Mouse (Mus musculus): ENCODE measurements at regions not wholly inside any gene's neighbourhood (a gene's known extent, or its start where the extent isn't known, plus 50 kb on each side); places are given as distances from the start of the nearest gene placed in this dataset.
A peak's percentile ranks its signal among the peaks of the same experiment; 100 is the strongest.

GRCm38 (mm10) chr2:147699524-147700081, 337.9 kb downstream of the Pax1 start:
- Histone ChIP-seq H3K27ac (no peak overlapping the region), H3K4me3 (no peak overlapping the region)
- TF ChIP-seq CTCF (conservative IDR thresholded peaks at IDR 0.05), result no peak
- DNase-seq (ENCODE audit: low spot score in 2 of 2), result no peak

DNA sequence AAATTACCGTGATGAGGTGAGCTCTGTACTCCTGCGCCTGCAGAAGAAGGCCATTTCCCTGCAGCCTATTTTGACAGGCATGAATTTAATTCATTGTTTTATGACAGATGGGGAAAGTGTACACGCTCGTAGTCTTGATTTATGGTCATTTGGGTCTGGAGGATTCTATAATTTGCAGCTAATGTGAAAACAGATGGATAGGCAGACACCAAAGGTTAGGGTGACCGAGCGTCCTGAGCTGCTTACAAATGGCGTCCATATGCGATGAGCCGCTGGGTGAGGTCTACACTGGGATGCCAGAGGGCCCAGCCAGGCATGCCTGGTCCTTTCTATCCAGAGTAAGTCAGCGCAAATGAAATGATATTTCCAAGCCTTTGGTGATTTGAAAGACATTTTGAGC, 330.2 kb downstream of the Pax1 start:
- TF ChIP-seq CTCF (conservative IDR thresholded peaks at IDR 0.05), result no peak
- H3K27ac ChIP-seq, result no peak overlapping the region
- DNase-seq (ENCODE audit: low spot score in 2 of 2), result no peak
- H3K4me3 ChIP-seq, result no peak overlapping the region

GRCm38 (mm10) chr2:147690506-147691208, 328.9 kb downstream of the Pax1 start:
- DNase-seq (ENCODE audit: low spot score in 2 of 2), result no peak
- no peak for TF ChIP-seq CTCF (conservative IDR thresholded peaks at IDR 0.05)
- Histone ChIP-seq H3K4me3 (no peak overlapping the region), H3K27ac (no peak overlapping the region)

GRCm38 (mm10) chr2:147688742-147689141, 327.0 kb downstream of the Pax1 start:
- no peak overlapping the region for H3K4me3 ChIP-seq
- peak; percentile 66 for TF ChIP-seq CTCF (conservative IDR thresholded peaks at IDR 0.05)
- no peak for DNase-seq (ENCODE audit: low spot score in 2 of 2)

GRCm38 (mm10) chr2:147656667-147657066, 294.9 kb downstream of the Pax1 start:
- no peak overlapping the region for H3K4me3 ChIP-seq
- TF ChIP-seq CTCF (conservative IDR thresholded peaks at IDR 0.05), result peak; percentile 86
- peak; percentile 37 to 47 for DNase-seq (ENCODE audit: low spot score in 2 of 2)
- no peak overlapping the region for H3K27ac ChIP-seq

More at GRCm38 (mm10) chr2:147688742-147689141, 327.0 kb downstream of the Pax1 start:
- H3K27ac ChIP-seq, result no peak overlapping the region

- H3K4me3 ChIP-seq, result no peak overlapping the region
- TF ChIP-seq CTCF (conservative IDR thresholded peaks at IDR 0.05), result no peak
- H3K27ac ChIP-seq, result no peak overlapping the region
- DNase-seq (ENCODE audit: low spot score in 2 of 2), result no peak
Observed at GRCm38 (mm10) chr2:147650229-147650628, 288.5 kb downstream of the Pax1 start.

GRCm38 (mm10) chr2:147647972-147648371, 286.2 kb downstream of the Pax1 start:
- H3K27ac ChIP-seq, result peak overlapping the region; percentile 49
- no peak for TF ChIP-seq CTCF (conservative IDR thresholded peaks at IDR 0.05)
- no peak overlapping the region for H3K4me3 ChIP-seq
- DNase-seq (ENCODE audit: low spot score in 2 of 2), result no peak

DNA sequence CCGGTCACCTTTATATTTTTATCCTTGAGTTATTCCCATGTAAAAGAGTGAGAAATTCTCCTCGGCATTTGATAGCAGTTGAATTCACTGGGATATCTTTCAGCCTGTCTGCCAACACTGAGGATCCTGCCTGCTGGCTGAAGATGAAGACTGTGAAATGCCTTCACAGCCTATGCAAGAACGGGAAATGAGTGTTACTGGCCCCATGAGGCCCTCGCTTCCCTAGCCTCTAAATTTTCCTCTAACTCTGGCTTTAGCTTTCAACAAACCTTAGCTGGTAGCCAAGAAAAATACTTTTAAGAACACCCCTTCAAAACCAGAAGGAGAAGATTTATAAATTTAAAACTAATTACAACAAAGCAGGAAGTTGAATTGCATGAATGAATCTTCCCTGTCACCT, 285.8 kb downstream of the Pax1 start:
- TF ChIP-seq CTCF (conservative IDR thresholded peaks at IDR 0.05), result no peak
- Histone ChIP-seq H3K27ac (peak overlapping the region; percentile 49), H3K4me3 (no peak overlapping the region)
- no peak for DNase-seq (ENCODE audit: low spot score in 2 of 2)

DNA sequence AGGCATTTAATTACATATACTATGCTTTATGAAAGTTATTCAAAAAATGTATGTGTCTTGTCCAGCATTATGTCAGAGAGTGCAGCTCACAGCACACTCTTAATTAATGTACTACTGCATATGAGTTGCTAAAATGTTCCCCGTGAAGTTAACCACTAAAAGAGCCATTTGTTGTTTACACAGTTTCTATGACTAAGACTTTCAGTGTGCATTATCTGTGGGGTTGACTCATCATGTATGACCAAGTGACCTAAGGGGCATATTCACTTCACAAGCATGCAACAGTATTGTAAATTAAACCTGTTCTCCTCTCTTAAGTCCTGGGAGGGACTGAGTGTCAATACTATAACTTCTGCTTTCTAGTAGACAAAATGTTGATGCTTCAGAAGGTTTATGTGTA, 276.2 kb downstream of the Pax1 start:
- no peak for TF ChIP-seq CTCF (conservative IDR thresholded peaks at IDR 0.05)
- no peak for DNase-seq (ENCODE audit: low spot score in 2 of 2)

GRCm38 (mm10) chr2:147632737-147633136, 271.0 kb downstream of the Pax1 start:
- DNase-seq (ENCODE audit: low spot score in 2 of 2), result no peak
- no peak overlapping the region for H3K27ac ChIP-seq
- no peak for TF ChIP-seq CTCF (conservative IDR thresholded peaks at IDR 0.05)
- no peak overlapping the region for H3K4me3 ChIP-seq

More for the DNA sequence above, 276.2 kb downstream of the Pax1 start:
- no peak overlapping the region for H3K27ac ChIP-seq
- no peak overlapping the region for H3K4me3 ChIP-seq

DNA sequence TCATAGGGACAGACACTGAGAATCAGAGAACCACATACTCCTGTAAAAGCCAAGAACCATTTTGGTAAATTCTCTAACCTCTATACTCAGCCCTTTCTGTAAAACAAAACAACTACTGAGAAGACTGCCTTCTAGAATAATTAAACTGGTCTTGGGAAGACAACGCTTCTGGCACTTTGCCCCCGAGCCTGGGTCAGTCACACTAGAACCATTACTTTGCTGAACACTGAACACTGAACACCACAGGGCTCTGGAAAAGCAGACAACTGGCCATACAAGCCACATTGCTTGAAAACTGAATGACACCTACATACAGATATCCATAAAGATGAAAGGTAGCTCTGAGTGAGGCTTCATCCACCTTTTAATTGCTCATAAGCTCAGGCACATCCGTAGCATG, 268.0 kb downstream of the Pax1 start:
- Histone ChIP-seq H3K4me3 (no peak overlapping the region), H3K27ac (no peak overlapping the region)
- TF ChIP-seq CTCF (conservative IDR thresholded peaks at IDR 0.05), result no peak
- no peak for DNase-seq (ENCODE audit: low spot score in 2 of 2)

- Histone ChIP-seq H3K4me3 (no peak overlapping the region), H3K27ac (no peak overlapping the region)
- DNase-seq (ENCODE audit: low spot score in 2 of 2), result no peak
- TF ChIP-seq CTCF (conservative IDR thresholded peaks at IDR 0.05), result no peak
Observed at GRCm38 (mm10) chr2:147627096-147627495, 265.4 kb downstream of the Pax1 start.

DNA sequence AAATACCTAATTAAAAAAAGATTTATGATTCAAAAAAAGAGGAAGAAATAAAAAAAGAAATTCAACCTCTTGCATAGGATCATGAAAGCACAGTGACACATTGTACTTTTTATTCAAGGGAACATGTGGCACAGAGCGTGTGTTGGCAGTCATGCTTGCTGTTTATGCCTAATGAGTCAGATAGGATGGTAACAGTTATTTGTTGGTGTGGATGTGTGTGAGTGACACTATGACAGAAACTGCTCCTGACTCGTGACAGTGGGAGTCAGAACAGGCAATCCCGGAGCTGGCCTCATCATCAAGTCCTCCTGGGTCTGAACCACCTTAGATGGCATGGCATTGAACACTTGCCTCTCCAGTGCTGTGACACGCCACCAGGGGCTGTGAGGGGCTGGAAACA, 261.4 kb downstream of the Pax1 start:
- DNase-seq (ENCODE audit: low spot score in 2 of 2), result peak; percentile 62 to 77
- Histone ChIP-seq H3K4me3 (no peak overlapping the region), H3K27ac (peak overlapping the region; percentile 90)
- peak; percentile 51 for TF ChIP-seq CTCF (conservative IDR thresholded peaks at IDR 0.05)

- peak overlapping the region; percentile 90; the same call in 1 of the 2 replicates for H3K27ac ChIP-seq
- TF ChIP-seq CTCF (conservative IDR thresholded peaks at IDR 0.05), result 0 out of 2 replicates have a peak, but pooled peaks have one; percentile 17
- DNase-seq (ENCODE audit: low spot score in 2 of 2), result peak in 1 of 2 experiments; percentile 24
Observed at GRCm38 (mm10) chr2:147617849-147618248, 256.1 kb downstream of the Pax1 start.

More at GRCm38 (mm10) chr2:147617849-147618248, 256.1 kb downstream of the Pax1 start:
- H3K4me3 ChIP-seq, result no peak overlapping the region
